Mouse (Mus musculus): ENCODE measurements around the gene Efcab5. TPM values are rescaled to one million over a fixed set of nuclear protein-coding genes. Genes with fewer than 3 reads are reported as not detected.

Gene Efcab5
- polyA plus RNA-seq (2011; ENCODE audit: insufficient read depth, insufficient read length, low replicate concordance, missing spikeins) = 1.1 and 1.5 TPM in 2 replicates

DNA sequence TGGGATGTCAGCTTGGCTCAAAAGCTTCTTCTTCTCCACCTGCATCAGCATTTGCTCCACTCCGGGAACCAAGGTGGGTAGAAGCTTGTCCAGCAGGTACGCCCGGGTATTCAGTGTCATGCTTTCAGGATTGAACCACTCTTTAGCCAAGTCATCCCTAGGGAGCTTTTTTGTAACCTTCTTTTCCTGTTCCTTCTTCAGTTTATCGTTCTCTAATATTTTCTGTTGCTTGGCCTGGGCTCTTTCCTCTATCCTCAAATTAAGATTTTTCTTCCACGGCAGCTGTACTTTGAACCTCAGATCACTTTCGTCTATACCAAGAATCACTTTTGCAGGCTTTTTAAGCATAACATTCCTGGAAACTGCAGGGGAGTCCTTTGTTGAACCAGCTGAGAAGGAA lies at the start of gene Efcab5:
Efcab5 (minus strand) TSS at position 101 of the 400 bp plus-strand sequence.
- H3K27ac ChIP-seq (ENCODE audit: control insufficient read depth, insufficient read depth, low read depth, low read length, poor library complexity) = no peak within 1 kb of the TSS
- no peak within 1 kb of the TSS for H3K4me3 ChIP-seq (replicated peaks; ENCODE audit: control insufficient read depth, low read depth, low read length)
- TF ChIP-seq CTCF (IDR thresholded peaks at IDR 0.05; ENCODE audit: control insufficient read depth, insufficient read depth, low read length) = no peak
- no peak for TF ChIP-seq POLR2A (IDR thresholded peaks at IDR 0.05; ENCODE audit: borderline replicate concordance, control insufficient read depth, low read depth, low read length)
- H3K4me1 ChIP-seq (ENCODE audit: control insufficient read depth, insufficient read depth, low read length) = no peaks in the 10 kb centered on the region; the same call in 1 of the 2 replicates
- 84% methylated on average over 6 of the region's 6 CpGs for WGBS

GRCm38 (mm10) chr11:77235267-77235666 lies 46.5 kb upstream of the Efcab5 start:
- Histone ChIP-seq H3K27ac (ENCODE audit: control insufficient read depth, insufficient read depth, low read depth, low read length, poor library complexity) (no peak overlapping the region), H3K4me1 (ENCODE audit: control insufficient read depth, insufficient read depth, low read length) (peaks cover 1% of the 10 kb centered on the region), H3K4me3 (replicated peaks; ENCODE audit: control insufficient read depth, low read depth, low read length) (no peak overlapping the region)
- TF ChIP-seq CTCF (IDR thresholded peaks at IDR 0.05; ENCODE audit: control insufficient read depth, insufficient read depth, low read length) (no peak), POLR2A (IDR thresholded peaks at IDR 0.05; ENCODE audit: borderline replicate concordance, control insufficient read depth, low read depth, low read length) (no peak)
- WGBS = 96% methylated on average over 1 of the region's 1 CpGs

DNA sequence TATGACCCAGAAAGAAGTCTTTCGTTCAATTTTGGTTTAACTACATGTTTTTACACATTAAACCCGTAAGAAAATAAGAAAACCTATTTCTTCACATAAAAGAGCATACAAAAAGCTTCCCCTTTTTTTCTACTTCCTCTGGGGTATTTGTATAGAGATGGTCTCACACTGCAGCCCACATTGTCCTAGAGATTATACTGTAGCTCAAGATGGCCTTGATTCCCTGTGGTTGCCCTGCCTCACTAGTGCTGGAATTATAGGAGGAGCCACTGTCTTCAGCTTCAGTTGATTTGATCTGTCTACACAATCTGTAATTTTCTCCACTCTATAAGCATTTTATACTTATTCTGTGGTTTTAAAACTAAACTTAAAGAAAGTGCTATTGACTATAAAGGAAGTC lies 42.7 kb upstream of the Efcab5 start:
- H3K4me1 ChIP-seq (ENCODE audit: control insufficient read depth, insufficient read depth, low read length) = no peaks in the 10 kb centered on the region
- 28% methylated on average over 2 of the region's 2 CpGs for WGBS
- H3K4me3 ChIP-seq (replicated peaks; ENCODE audit: control insufficient read depth, low read depth, low read length) = no peak overlapping the region
- TF ChIP-seq CTCF (IDR thresholded peaks at IDR 0.05; ENCODE audit: control insufficient read depth, insufficient read depth, low read length) (no peak), POLR2A (IDR thresholded peaks at IDR 0.05; ENCODE audit: borderline replicate concordance, control insufficient read depth, low read depth, low read length) (no peak)
- H3K27ac ChIP-seq (ENCODE audit: control insufficient read depth, insufficient read depth, low read depth, low read length, poor library complexity) = no peak overlapping the region

DNA sequence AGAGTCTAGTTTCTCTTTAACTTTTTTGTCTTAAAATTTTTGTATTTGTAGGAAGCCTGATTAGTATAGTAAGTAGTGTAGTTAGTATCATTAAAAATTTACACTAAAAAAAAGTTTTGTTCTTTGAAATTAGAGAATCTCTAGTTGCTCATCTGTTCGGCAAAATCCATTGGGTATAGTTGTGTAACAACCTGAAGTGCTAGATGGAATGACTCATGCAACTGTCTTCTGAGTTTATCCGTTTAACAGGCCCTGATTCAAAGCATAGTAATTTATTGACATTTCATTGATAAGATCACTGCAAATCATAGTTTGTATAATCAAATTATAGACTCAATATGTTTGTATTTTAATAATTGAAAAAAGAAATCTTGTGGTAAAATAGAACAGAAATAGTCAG lies 42.0 kb upstream of the Efcab5 start:
- 42% methylated on average over 2 of the region's 2 CpGs for WGBS

DNA sequence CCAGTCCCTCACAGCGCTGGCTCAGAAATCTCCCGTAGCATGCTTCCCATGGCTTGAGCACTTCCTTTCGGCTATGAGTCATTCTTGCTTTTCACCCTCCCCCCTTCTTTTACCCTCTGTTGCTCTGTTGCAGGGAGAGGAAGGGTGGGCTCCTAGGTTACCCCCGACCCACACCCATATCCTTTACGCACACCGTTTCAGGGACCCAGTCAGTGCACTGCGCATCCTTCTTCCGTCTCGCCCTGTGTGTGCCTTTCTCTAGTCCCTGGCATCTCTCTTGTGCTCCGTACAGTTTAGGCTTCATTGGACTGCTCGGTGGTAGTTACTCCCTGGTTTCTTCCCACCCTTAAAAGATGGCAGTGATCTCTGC lies 28.0 kb upstream of the Efcab5 start:
- no peaks in the 10 kb centered on the region for H3K4me1 ChIP-seq (ENCODE audit: control insufficient read depth, insufficient read depth, low read length)
- peak overlapping the region; percentile 92 for H3K27ac ChIP-seq (ENCODE audit: control insufficient read depth, insufficient read depth, low read depth, low read length, poor library complexity)
- under 1% methylated on average over 11 of the region's 11 CpGs for WGBS
- H3K4me3 ChIP-seq (replicated peaks; ENCODE audit: control insufficient read depth, low read depth, low read length) = peak overlapping the region; percentile 97
- no peak for TF ChIP-seq POLR2A (IDR thresholded peaks at IDR 0.05; ENCODE audit: borderline replicate concordance, control insufficient read depth, low read depth, low read length)
- no peak for TF ChIP-seq CTCF (IDR thresholded peaks at IDR 0.05; ENCODE audit: control insufficient read depth, insufficient read depth, low read length)

More for the DNA sequence above, 42.0 kb upstream of the Efcab5 start:
- no peak overlapping the region for H3K27ac ChIP-seq (ENCODE audit: control insufficient read depth, insufficient read depth, low read depth, low read length, poor library complexity)
- no peak overlapping the region for H3K4me3 ChIP-seq (replicated peaks; ENCODE audit: control insufficient read depth, low read depth, low read length)
- no peaks in the 10 kb centered on the region for H3K4me1 ChIP-seq (ENCODE audit: control insufficient read depth, insufficient read depth, low read length)
- TF ChIP-seq POLR2A (IDR thresholded peaks at IDR 0.05; ENCODE audit: borderline replicate concordance, control insufficient read depth, low read depth, low read length) (no peak), CTCF (IDR thresholded peaks at IDR 0.05; ENCODE audit: control insufficient read depth, insufficient read depth, low read length) (no peak)

GRCm38 (mm10) chr11:77215951-77216760 lies 27.4 kb upstream of the Efcab5 start, which contains the start of gene Ssh2:
Ssh2 (plus strand) TSS chr11:77216287.
- Histone ChIP-seq H3K27ac (ENCODE audit: control insufficient read depth, insufficient read depth, low read depth, low read length, poor library complexity) (peak within 1 kb of the TSS; percentile 92), H3K4me3 (replicated peaks; ENCODE audit: control insufficient read depth, low read depth, low read length) (peak within 1 kb of the TSS; percentile 97), H3K4me1 (ENCODE audit: control insufficient read depth, insufficient read depth, low read length) (no peaks in the 10 kb centered on the region)
- WGBS = under 1% methylated on average over 81 of the region's 82 CpGs
- no peak for TF ChIP-seq CTCF (IDR thresholded peaks at IDR 0.05; ENCODE audit: control insufficient read depth, insufficient read depth, low read length)
- peak; percentile 62 for TF ChIP-seq POLR2A (IDR thresholded peaks at IDR 0.05; ENCODE audit: borderline replicate concordance, control insufficient read depth, low read depth, low read length)

GRCm38 (mm10) chr11:77215483-77215882 lies 26.7 kb upstream of the Efcab5 start:
- 2% methylated on average over 11 of the region's 11 CpGs for WGBS
- TF ChIP-seq POLR2A (IDR thresholded peaks at IDR 0.05; ENCODE audit: borderline replicate concordance, control insufficient read depth, low read depth, low read length) = no peak
- no peak for TF ChIP-seq CTCF (IDR thresholded peaks at IDR 0.05; ENCODE audit: control insufficient read depth, insufficient read depth, low read length)
- H3K4me3 ChIP-seq (replicated peaks; ENCODE audit: control insufficient read depth, low read depth, low read length) = peak overlapping the region; percentile 97
- H3K27ac ChIP-seq (ENCODE audit: control insufficient read depth, insufficient read depth, low read depth, low read length, poor library complexity) = peak overlapping the region; percentile 92
- H3K4me1 ChIP-seq (ENCODE audit: control insufficient read depth, insufficient read depth, low read length) = no peaks in the 10 kb centered on the region

DNA sequence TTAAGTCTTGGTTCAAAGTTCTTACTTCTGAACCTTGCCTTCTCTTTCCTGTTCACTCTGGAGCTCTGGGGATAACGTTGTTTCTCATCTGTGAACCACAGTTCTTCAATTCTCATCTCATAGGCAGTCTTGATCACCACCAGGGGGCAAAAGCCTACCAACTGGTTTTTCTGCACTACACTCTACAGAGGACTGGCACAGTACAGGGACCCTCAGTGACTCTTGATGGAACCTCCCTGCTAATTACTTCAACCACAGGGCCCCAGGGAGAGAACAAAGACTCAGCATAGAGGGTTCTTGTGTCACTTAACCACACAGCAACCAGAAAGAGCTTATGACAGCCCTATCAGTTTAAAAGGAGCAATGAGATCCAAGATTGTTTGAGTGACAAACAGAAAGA lies 26.0 kb upstream of the Efcab5 start:
- 0% methylated on average over 1 of the region's 1 CpGs for WGBS
- TF ChIP-seq CTCF (IDR thresholded peaks at IDR 0.05; ENCODE audit: control insufficient read depth, insufficient read depth, low read length) = peak; percentile 34; the same call in 1 of the 2 replicates
- no peak for TF ChIP-seq POLR2A (IDR thresholded peaks at IDR 0.05; ENCODE audit: borderline replicate concordance, control insufficient read depth, low read depth, low read length)
- no peak overlapping the region for H3K4me3 ChIP-seq (replicated peaks; ENCODE audit: control insufficient read depth, low read depth, low read length)
- no peaks in the 10 kb centered on the region for H3K4me1 ChIP-seq (ENCODE audit: control insufficient read depth, insufficient read depth, low read length)
- H3K27ac ChIP-seq (ENCODE audit: control insufficient read depth, insufficient read depth, low read depth, low read length, poor library complexity) = no peak overlapping the region; the same call in 1 of the 2 replicates
